Mouse (Mus musculus) ZHBTc4 (cell line): ENCODE results near the gene Psmd3.

Experiments used
- DNase-seq: peaks from one replicate; pipeline ENCODE4 v3.0.0-alpha.2; 2011; ENCODE audit warnings: low read depth, low spot score

Psmd3 gene

GRCm38 (mm10) chr11:98681786-98682745 lies at the start of gene Psmd3:
Psmd3 (plus strand) TSS chr11:98682554.
- peak; percentile 99 for DNase-seq

GRCm38 (mm10) chr11:98635312-98635970 lies 46.9 kb upstream of the Psmd3 start:
- peak; percentile 55 for DNase-seq

DNA sequence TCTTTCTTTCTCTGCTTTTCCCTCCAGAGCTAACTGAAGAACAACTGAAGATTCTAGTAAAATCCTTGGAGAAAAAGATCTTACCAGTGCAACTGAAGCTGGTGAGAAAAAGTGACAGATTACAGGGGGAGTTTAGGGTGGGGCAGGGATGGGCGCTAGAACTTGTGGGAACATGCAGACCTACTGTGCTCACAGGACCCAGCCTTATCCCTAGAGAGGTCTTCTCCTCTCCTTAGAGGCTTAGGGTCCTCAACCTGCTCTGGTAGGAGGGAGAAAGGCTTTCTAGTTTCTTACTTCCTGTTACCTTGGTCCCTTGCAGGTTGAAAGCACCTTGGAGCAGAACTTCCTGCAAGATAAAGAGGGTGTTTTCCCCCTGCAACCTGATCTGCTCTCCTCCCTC lies 44.9 kb upstream of the Psmd3 start:
- DNase-seq = no peak

DNA sequence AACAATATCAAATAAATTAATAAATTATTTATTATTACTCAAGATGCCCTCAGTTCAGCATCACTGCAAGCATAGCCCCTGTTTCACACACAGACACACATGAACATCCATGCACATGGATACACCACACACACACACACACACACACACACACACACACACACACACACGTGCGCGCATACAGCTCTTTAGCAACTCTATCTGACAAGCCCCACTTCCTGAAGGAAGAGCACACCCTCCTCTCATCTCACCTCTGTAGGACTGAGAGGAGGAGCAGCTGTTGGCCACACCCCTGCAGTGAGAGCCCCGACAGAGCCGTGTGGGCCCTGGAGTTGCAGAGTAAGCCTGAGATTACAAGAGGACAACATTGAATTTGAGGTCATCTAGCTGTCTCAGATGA lies 42.3 kb upstream of the Psmd3 start:
- DNase-seq = peak; percentile 10

GRCm38 (mm10) chr11:98644757-98645156 lies 37.6 kb upstream of the Psmd3 start:
- DNase-seq = no peak

- no peak for DNase-seq
These were observed 36.4 kb upstream of the Psmd3 start for GRCm38 (mm10) chr11:98645946-98646345.

DNA sequence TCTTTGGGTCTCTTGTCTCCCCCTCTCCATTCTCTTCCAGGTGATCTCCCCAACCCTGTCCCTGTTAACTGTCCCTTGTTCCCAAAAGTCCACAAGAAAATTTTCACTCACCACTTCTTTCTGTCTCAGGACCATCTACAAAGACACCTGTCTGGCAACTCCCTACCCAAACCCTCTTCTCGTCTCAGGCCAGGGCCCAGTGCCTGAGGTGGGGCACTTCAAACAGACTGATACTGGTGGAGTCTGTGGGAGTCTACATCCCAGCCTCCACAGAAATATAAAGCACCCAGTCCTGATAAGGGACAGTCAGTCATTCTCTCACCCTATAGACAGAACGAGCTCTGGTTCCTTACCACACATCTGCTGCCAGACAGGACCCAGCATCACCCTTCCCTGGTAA lies 35.9 kb upstream of the Psmd3 start, which contains the start of gene Gsdma2:
TSS of gene Gsdma2 (plus strand) at position 301 of the 400 bp plus-strand sequence.
- no peak for DNase-seq

- DNase-seq = peak; percentile 79
These were observed 27.3 kb upstream of the Psmd3 start for GRCm38 (mm10) chr11:98655076-98655475.

- peak; percentile 75 for DNase-seq
These were observed 21.8 kb upstream of the Psmd3 start for GRCm38 (mm10) chr11:98660517-98660916.

DNA sequence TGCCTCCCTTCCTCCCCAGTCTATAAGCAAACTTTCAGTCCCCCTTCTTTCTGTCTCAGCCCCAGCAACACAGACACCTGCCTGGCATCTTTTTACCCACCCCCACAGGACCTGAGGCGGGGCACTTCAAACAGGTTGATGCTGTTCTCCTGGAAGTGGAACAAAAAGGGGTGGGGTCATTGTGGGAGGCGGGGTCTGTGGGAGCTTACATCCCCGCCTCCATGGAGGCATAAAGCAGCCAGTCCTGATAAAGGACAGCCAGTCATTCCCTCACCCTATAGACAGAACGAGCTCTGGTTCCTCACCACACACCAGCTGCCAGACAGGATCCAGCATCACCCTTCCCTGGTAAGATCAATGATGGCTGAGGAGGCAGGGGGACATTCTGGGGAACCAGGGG lies 18.3 kb upstream of the Psmd3 start, which contains the start of gene Gsdma:
TSS of gene Gsdma (plus strand) at position 261 of the 400 bp plus-strand sequence.
- DNase-seq = peak; percentile 76

GRCm38 (mm10) chr11:98668984-98669383 lies 13.4 kb upstream of the Psmd3 start:
- no peak for DNase-seq

DNA sequence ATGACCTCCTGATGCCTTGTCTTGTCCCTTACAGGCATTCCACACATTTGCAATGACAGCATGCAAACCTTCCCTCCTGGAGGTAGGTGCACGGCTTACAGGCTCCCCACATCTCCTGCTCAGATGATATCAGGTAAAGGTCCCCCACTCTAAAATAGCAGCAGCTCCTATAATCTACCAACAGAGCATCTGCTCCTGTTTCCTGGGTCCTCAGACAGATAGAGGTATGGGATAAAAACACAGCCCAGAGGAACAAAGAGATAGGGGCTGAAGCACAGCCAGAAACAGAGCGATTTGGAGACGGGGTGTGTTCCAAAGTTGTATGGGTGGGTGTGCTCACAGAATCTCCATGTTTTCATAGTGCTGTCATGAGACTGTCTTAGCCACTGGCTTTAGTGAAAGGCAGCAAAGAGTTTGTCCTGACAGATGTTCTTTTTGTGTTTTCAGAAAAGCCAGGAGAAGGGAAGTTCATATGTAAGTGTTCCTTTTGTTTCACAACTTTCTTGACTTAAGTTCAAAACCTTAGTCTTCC lies 11.0 kb upstream of the Psmd3 start:
- DNase-seq = no peak

DNA sequence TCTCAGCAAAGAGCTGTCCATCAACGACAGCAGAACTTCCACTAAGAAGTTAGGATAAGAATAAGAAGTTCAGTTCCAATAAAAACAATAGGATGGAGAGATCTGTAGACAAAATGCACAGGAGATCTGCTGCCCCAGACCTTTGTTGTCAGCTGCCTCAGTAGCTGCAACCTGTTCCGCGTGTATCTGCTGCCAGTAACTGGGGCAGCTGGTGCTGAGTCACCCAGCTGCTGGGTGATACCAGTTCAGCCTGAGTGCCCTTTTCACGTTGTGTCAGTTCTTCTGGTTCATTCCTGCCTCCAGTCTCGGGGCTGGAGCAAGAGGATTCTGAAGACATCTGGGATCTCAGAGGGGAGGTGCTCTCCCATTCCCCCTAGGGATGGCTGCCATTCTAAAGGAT lies 10.5 kb upstream of the Psmd3 start:
- DNase-seq = no peak

DNA sequence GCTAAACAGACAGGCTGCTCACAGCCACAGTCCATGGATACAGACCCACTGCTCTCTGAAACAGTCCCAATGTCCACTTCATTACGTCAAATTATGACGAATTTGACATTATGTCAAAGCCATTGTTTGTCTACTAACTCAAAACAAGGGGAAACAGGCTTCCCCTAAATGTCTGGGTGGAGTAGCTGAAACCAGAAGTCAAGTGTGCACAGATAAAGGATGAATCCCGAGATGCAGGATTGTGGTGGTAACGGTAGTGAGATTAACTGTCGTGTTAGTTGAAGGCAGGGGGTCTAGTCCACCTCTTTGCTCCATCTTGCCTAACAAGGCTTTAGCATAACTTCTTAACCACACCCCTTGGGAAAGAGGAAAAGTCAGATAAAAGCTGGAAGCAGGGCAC lies 9.9 kb upstream of the Psmd3 start:
- DNase-seq = no peak

GRCm38 (mm10) chr11:98673136-98673535 lies 9.2 kb upstream of the Psmd3 start:
- peak; percentile 70 for DNase-seq

GRCm38 (mm10) chr11:98675829-98676363 lies 6.5 kb upstream of the Psmd3 start:
- DNase-seq = no peak

DNA sequence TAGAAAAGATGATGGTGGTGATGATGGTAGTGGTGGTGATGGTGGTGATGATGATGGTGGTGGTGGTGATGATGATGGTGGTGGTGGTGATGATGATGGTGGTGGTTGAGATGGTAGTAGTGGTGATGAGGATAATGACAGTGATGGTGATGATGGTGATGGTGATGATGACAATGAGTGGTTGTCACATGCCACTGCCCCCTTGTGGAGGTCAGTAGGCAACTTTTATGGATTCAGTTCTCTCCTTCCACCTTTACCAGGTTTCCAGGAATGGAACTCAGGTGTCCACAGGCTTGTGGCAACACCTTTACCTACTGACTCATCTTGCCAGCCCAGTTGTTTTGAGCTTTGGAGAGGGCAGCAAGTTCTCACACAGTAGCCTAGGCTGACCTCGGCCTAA lies 2.3 kb upstream of the Psmd3 start:
- no peak for DNase-seq

DNA sequence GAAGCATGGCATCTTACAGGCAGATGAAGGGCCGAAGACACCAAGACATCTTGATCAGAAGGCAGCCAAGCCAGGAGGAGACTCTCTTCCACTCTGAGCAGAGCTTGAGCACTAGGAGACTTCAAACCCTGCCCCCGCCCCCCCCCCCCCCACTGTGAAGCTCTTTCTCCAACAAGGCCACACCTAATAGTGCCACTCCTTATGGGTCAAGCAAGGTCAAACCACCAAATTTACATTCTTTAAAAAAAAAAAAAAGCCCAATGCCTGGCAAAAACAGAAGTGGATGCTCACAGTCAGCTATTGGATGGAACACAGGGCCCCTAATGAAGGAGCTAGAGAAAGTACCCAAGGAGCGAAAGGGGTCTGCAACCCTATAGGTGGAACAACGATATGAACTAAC lies 1.8 kb upstream of the Psmd3 start:
- peak; percentile 91 for DNase-seq

GRCm38 (mm10) chr11:98681186-98681585 lies 1.2 kb upstream of the Psmd3 start:
- no peak for DNase-seq

- no peak for DNase-seq
These were observed 457 bp downstream of the Psmd3 start for GRCm38 (mm10) chr11:98682811-98683210.

- no peak for DNase-seq
These were observed 3.3 kb downstream of the Psmd3 start for GRCm38 (mm10) chr11:98685642-98686041.

DNA sequence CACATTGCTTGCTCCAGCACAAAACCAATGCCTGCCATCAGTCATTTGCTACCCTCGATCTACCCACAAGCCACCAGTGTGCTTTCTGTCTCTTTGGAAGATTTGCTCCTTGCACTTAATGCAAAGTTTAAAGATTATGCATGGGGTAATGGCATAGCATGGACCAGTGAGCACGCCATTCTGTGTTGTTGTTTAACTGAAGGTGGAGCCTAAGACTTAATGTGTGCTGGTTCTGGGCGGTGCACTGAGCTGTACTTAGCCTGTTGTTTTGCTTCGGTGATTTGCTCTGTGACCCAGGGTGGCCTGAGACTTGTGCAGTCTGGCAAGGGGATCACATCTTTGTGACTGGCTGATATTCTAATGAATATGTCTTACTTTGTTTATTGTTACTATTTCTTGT lies 4.6 kb downstream of the Psmd3 start:
- no peak for DNase-seq
